Mouse (Mus musculus) E14TG2a.4 (cell line): ENCODE data around the gene Fbxw14.

Source experiments
- CTCF ChIP-seq: conservative IDR thresholded peaks from 2 replicates; pipeline ENCODE4 v1.5.1; 2014; ENCODE audit warnings: low read length
- NANOG ChIP-seq: IDR thresholded peaks from 2 replicates; pipeline ENCODE4 v1.6.1; 2014; ENCODE audit warnings: borderline replicate concordance, low read length, mixed read lengths

DNA sequence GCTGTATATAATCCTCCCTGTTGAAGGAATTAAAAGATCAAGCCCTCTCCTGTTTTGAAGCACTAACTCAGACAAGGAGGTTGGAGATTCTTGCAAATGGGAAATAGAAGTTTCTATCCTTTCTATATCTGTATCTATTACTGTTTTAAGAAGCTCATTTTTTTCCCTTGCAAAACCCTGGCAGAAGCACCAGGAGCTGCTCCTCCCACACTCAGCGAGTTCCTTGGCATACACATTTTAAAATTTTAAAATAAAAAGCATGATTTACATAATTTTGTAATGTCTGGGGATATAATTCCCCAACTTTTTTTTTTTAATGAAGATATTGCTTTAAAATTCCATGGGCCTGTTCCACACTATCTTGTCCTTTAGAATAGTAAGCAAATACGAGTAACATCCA is 24.4 kb downstream of the Fbxw14 start:
- TF ChIP-seq CTCF (no peak), NANOG (no peak)
